Mouse (Mus musculus) E14TG2a.4 (cell line): Measurements from ENCODE around the gene Ndst2.

ENCODE experiments used
- CTCF ChIP-seq: conservative IDR thresholded peaks from 2 replicates; pipeline ENCODE4 v1.5.1; 2014; ENCODE audit warnings: low read length
- NANOG ChIP-seq: IDR thresholded peaks from 2 replicates; pipeline ENCODE4 v1.6.1; 2014; ENCODE audit warnings: borderline replicate concordance, low read length, mixed read lengths

DNA sequence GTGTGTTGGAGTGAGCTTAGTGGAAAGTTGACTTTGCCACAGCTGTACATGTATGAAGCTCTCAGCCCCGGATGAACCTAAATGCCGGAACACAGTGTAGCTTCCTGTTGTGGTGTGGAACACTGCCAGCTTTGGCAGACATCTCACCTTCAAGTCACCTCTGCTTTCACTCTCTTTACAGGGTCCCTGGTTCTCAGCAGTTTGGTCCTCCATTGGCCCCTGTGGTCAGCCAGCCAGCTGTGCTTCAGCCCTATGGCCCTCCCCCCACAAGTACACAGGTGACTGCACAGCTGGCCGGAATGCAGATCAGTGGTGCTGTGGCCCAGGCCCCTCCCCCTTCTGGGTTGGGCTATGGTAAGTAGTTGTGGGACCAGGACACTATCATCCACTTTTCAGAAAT lies 51.9 kb downstream of the Ndst2 start:
- TF ChIP-seq CTCF (no peak), NANOG (no peak)
